Mouse (Mus musculus) midbrain, embryonic 11.5 days (tissue): ENCODE results near the gene Dcbld2. TPM values are rescaled to one million over a fixed set of nuclear protein-coding genes. Genes with fewer than 3 reads are reported as not detected.

Experiments
- ATAC-seq: fragments of 200-750 bp; cut with Nextera tagmentation; 2 replicates; pipeline ENCODE4 v1.8.0; 2017; ENCODE audit warnings: moderate TSS enrichment, moderate library complexity; ENCODE audit not compliant: low FRiP score
- DNase-seq: peaks from one replicate; pipeline ENCODE4 v3.0.0; 2015; ENCODE audit warnings: low spot score; ENCODE audit errors: missing footprints
- H3K27ac ChIP-seq: fragments of 300-500 bp; sonication (generic); 2 replicates; pipeline ENCODE4 v1.5.1; 2014; ENCODE audit warnings: low read depth, low read length
- H3K27me3 ChIP-seq: fragments of 300-500 bp; sonication (generic); 2 replicates; pipeline ENCODE4 v1.6.1; 2014; ENCODE audit warnings: mild to moderate bottlenecking, low read length, moderate library complexity, mixed read lengths; ENCODE audit not compliant: control insufficient read depth, insufficient read depth
- H3K36me3 ChIP-seq: fragments of 300-500 bp; sonication (generic); 2 replicates; pipeline ENCODE4 v1.6.1; 2014; ENCODE audit warnings: mild to moderate bottlenecking, low read length, moderate library complexity, mixed read lengths; ENCODE audit not compliant: control insufficient read depth, insufficient read depth
- H3K4me1 ChIP-seq: fragments of 300-500 bp; sonication (generic); 2 replicates; pipeline ENCODE4 v1.6.1; 2014; ENCODE audit warnings: low read length; ENCODE audit not compliant: control insufficient read depth, insufficient read depth
- H3K4me2 ChIP-seq: fragments of 300-500 bp; sonication (generic); 2 replicates; pipeline ENCODE4 v1.6.1; 2014; ENCODE audit warnings: mild to moderate bottlenecking, moderate library complexity
- H3K4me3 ChIP-seq: fragments of 300-500 bp; sonication (generic); 2 replicates; pipeline ENCODE4 v1.5.1; 2014; ENCODE audit warnings: low read depth, low read length
- H3K9ac ChIP-seq: fragments of 300-500 bp; sonication (generic); 2 replicates; pipeline ENCODE4 v1.6.1; 2014; ENCODE audit warnings: low read length
- H3K9me3 ChIP-seq: fragments of 300-500 bp; sonication (generic); 2 replicates; pipeline ENCODE4 v1.6.1; 2016; ENCODE audit warnings: low read length; ENCODE audit not compliant: control insufficient read depth
- WGBS: fragments of 180-500 bp; shearing (Covaris S2); extraction: QIAGEN DNeasy Blood & Tissue Kit; methylation state at CpG from one replicate; pipeline ENCODE4 v1.1.7; 2014; 5-methylcytosine and 5-hydroxymethylcytosine counted together
- polyA plus RNA-seq: library from polyadenylated mRNA; unstranded; fragments of >200 nt; fragmentation: Nextera tagmentation; extraction: Ambion mirVana; gene quantifications from 2 replicates; pipeline ENCODE4 v1.2.1, GENCODE M21; 2014

The Dcbld2 gene
- polyA plus RNA-seq, 1 experiment from 2014 or later = 11.5 TPM

GRCm38 (mm10) chr16:58404665-58405064 is 3.6 kb upstream of the Dcbld2 start:
- Histone ChIP-seq H3K27me3 (no peaks in the 10 kb centered on the region), H3K4me2 (no peak overlapping the region), H3K36me3 (no peaks in the 10 kb centered on the region), H3K9ac (no peak overlapping the region), H3K4me3 (no peak overlapping the region), H3K9me3 (no peaks in the 10 kb centered on the region), H3K27ac (no peak overlapping the region), H3K4me1 (peaks cover 3% of the 10 kb centered on the region)
- WGBS = 75% methylated on average over 7 of the region's 7 CpGs
- DNase-seq (no peak), ATAC-seq (no peak)

DNA sequence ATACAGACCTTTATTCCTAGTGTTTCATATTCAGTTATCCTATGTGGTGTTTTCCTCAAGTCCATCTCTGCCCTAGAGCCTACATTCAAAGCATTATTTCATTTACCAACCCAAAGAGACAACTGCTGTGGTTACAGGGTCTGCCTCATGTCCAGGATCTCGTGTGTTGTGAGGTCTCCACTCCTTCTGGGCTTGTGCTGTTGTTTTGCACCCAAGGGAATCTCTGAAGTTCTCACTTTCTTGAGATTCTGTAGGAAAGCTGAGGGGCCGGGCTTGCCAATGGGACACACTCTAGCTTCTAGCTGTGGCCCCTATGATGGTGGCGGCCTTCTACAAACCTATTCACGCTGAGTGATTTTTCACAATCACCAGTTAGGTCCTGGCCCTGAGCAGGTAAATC is 3.0 kb upstream of the Dcbld2 start:
- DNase-seq (no peak), ATAC-seq (no peak)
- WGBS = 84% methylated on average over 4 of the region's 4 CpGs
- Histone ChIP-seq H3K4me3 (no peak overlapping the region), H3K4me2 (no peak overlapping the region), H3K27ac (no peak overlapping the region), H3K27me3 (no peaks in the 10 kb centered on the region), H3K4me1 (peaks cover 8% of the 10 kb centered on the region), H3K9ac (no peak overlapping the region), H3K36me3 (no peaks in the 10 kb centered on the region), H3K9me3 (no peaks in the 10 kb centered on the region)

GRCm38 (mm10) chr16:58408487-58409281 is 441 bp downstream of the Dcbld2 start:
- Histone ChIP-seq H3K9ac (peak overlapping the region; percentile 88), H3K27ac (peak overlapping the region; percentile 69), H3K36me3 (no peaks in the 10 kb centered on the region), H3K4me2 (peak overlapping the region; percentile 74), H3K27me3 (no peaks in the 10 kb centered on the region), H3K4me3 (peak overlapping the region; percentile 64), H3K4me1 (peaks cover 13% of the 10 kb centered on the region), H3K9me3 (no peaks in the 10 kb centered on the region)
- ATAC-seq (peak; percentile 74), DNase-seq (peak; percentile 93)
- under 1% methylated on average over 63 of the region's 89 CpGs for WGBS

GRCm38 (mm10) chr16:58409825-58410224 is 1.6 kb downstream of the Dcbld2 start:
- WGBS = 54% methylated on average over 7 of the region's 7 CpGs
- no peak for ATAC-seq
- H3K27me3 ChIP-seq = no peaks in the 10 kb centered on the region
- H3K9me3 ChIP-seq = no peaks in the 10 kb centered on the region
- H3K27ac ChIP-seq = no peak overlapping the region
- H3K4me3 ChIP-seq = peak overlapping the region; percentile 64
- peaks cover 13% of the 10 kb centered on the region for H3K4me1 ChIP-seq
- H3K36me3 ChIP-seq = no peaks in the 10 kb centered on the region
- H3K9ac ChIP-seq = peak overlapping the region; percentile 88
- DNase-seq = no peak
- peak overlapping the region; percentile 74 for H3K4me2 ChIP-seq

DNA sequence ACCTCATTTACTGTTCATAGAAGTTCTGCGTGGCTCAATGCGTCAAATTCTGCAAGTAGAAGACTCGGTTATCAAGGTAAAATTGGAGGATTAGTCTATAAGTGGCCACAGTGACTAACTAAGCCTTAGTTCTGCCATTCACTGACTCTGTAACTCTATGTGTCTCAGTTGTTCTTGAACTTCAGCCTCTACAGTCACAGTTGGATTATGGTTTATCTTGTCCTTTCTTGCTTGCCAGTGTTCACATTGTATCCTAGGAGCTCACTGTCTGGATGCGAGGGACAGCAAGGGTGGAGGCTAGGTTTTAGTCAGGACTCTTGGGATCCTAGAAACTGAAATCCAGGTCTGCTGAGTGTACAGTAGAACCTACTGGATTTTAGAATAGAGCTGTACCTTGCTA is 6.6 kb downstream of the Dcbld2 start:
- 90% methylated on average over 4 of the region's 4 CpGs for WGBS
- no peak overlapping the region for H3K4me3 ChIP-seq
- H3K36me3 ChIP-seq = no peaks in the 10 kb centered on the region
- H3K27ac ChIP-seq = no peak overlapping the region
- H3K4me2 ChIP-seq = no peak overlapping the region
- no peak for ATAC-seq
- H3K9ac ChIP-seq = no peak overlapping the region
- peaks cover 8% of the 10 kb centered on the region for H3K4me1 ChIP-seq
- H3K9me3 ChIP-seq = no peaks in the 10 kb centered on the region
- H3K27me3 ChIP-seq = no peaks in the 10 kb centered on the region
- DNase-seq = no peak

GRCm38 (mm10) chr16:58415500-58415899 is 7.3 kb downstream of the Dcbld2 start:
- H3K36me3 ChIP-seq = no peaks in the 10 kb centered on the region
- H3K4me3 ChIP-seq = no peak overlapping the region
- H3K9me3 ChIP-seq = no peaks in the 10 kb centered on the region
- H3K9ac ChIP-seq = no peak overlapping the region
- H3K4me1 ChIP-seq = peaks cover 4% of the 10 kb centered on the region; the same call in 1 of the 2 replicates
- no peak overlapping the region for H3K27ac ChIP-seq
- no peaks in the 10 kb centered on the region for H3K27me3 ChIP-seq
- ATAC-seq = peak; percentile 61; the same call in 1 of the 2 replicates
- no peak for DNase-seq
- WGBS = 95% methylated on average over 2 of the region's 2 CpGs
- H3K4me2 ChIP-seq = no peak overlapping the region

GRCm38 (mm10) chr16:58421696-58422354 is 13.6 kb downstream of the Dcbld2 start:
- Histone ChIP-seq H3K4me2 (no peak overlapping the region), H3K4me3 (no peak overlapping the region), H3K27ac (no peak overlapping the region), H3K9ac (no peak overlapping the region), H3K36me3 (no peaks in the 10 kb centered on the region; the same call in 1 of the 2 replicates), H3K27me3 (no peaks in the 10 kb centered on the region), H3K9me3 (no peaks in the 10 kb centered on the region), H3K4me1 (no peaks in the 10 kb centered on the region)
- ATAC-seq (no peak), DNase-seq (no peak)
- 71% methylated on average over 11 of the region's 11 CpGs for WGBS

DNA sequence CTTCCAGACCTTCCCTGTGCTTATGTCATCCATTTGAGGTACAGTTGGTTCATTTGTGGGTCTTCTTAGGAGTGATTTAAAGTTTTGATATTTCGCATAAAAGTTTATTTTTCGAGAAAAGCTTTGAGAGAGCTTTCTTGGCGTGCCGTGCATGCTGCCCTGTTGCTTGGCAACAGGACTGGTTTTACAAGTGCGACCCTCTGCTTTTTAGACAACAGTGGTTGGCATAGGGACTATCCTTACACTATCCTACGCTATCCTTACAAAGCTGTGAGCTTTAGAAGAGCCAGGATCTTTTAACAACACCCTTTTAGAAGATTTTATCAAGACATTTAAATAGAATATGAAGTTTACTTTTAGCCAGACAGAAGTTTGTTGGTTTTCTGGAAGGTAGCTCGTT is 22.0 kb downstream of the Dcbld2 start:
- Histone ChIP-seq H3K4me3 (no peak overlapping the region), H3K27me3 (no peaks in the 10 kb centered on the region), H3K4me1 (no peaks in the 10 kb centered on the region), H3K36me3 (no peaks in the 10 kb centered on the region; the same call in 1 of the 2 replicates), H3K4me2 (no peak overlapping the region), H3K27ac (no peak overlapping the region), H3K9me3 (no peaks in the 10 kb centered on the region), H3K9ac (no peak overlapping the region)
- 86% methylated on average over 7 of the region's 7 CpGs for WGBS
- DNase-seq (no peak), ATAC-seq (no peak)

- no peak overlapping the region for H3K4me2 ChIP-seq
- no peaks in the 10 kb centered on the region for H3K9me3 ChIP-seq
- H3K36me3 ChIP-seq = peaks cover 7% of the 10 kb centered on the region; the same call in 1 of the 2 replicates
- 92% methylated on average over 1 of the region's 1 CpGs for WGBS
- no peak overlapping the region for H3K4me3 ChIP-seq
- ATAC-seq (no peak), DNase-seq (no peak)
- no peaks in the 10 kb centered on the region for H3K4me1 ChIP-seq
- no peaks in the 10 kb centered on the region for H3K27me3 ChIP-seq
- H3K9ac ChIP-seq = no peak overlapping the region
- no peak overlapping the region for H3K27ac ChIP-seq
These were observed 24.1 kb downstream of the Dcbld2 start for GRCm38 (mm10) chr16:58432384-58432783.
